Mouse (Mus musculus) hindbrain, embryonic 16.5 days (tissue): ENCODE measurements at regions not wholly inside any gene's neighbourhood (a gene's known extent, or its start where the extent isn't known, plus 50 kb on each side); places are given as distances from the start of the nearest gene placed in this dataset.

ENCODE experiments used
- ATAC-seq: fragments of 200-750 bp; cut with Nextera tagmentation; 2 replicates; pipeline ENCODE4 v1.8.0; 2017; ENCODE audit warnings: moderate TSS enrichment, moderate library complexity
- H3K27ac ChIP-seq: fragments of 300-500 bp; sonication (generic); 2 replicates; pipeline ENCODE4 v1.5.1; 2014; ENCODE audit warnings: low read depth, mild to moderate bottlenecking, control low read depth, low read length, moderate library complexity
- H3K27me3 ChIP-seq: fragments of 300-500 bp; sonication (generic); replicated peaks from 2 replicates; pipeline ENCODE4 v1.6.1; 2014; ENCODE audit warnings: low read length; ENCODE audit not compliant: control insufficient read depth, insufficient read depth
- H3K36me3 ChIP-seq: fragments of 300-500 bp; sonication (generic); 2 replicates; pipeline ENCODE4 v1.6.1; 2014; ENCODE audit warnings: mild to moderate bottlenecking, low read length, moderate library complexity, mixed read lengths; ENCODE audit not compliant: control insufficient read depth, insufficient read depth
- H3K4me1 ChIP-seq: fragments of 300-500 bp; sonication (generic); 2 replicates; pipeline ENCODE4 v1.6.1; 2014; ENCODE audit warnings: low read depth, low read length; ENCODE audit not compliant: control insufficient read depth, insufficient read depth
- H3K4me2 ChIP-seq: fragments of 300-500 bp; sonication (generic); 2 replicates; pipeline ENCODE4 v1.6.1; 2014; ENCODE audit warnings: mild to moderate bottlenecking, low read length, control low read depth, moderate library complexity
- H3K4me3 ChIP-seq: fragments of 300-500 bp; sonication (generic); 2 replicates; pipeline ENCODE4 v1.5.1; 2014; ENCODE audit warnings: mild to moderate bottlenecking, low read length, control low read depth, moderate library complexity
- H3K9ac ChIP-seq: fragments of 300-500 bp; sonication (generic); 2 replicates; pipeline ENCODE4 v1.6.1; 2014; ENCODE audit warnings: low read depth, mild to moderate bottlenecking, control low read depth, low read length, moderate library complexity
- H3K9me3 ChIP-seq: fragments of 300-500 bp; sonication (generic); 2 replicates; pipeline ENCODE4 v1.6.1; 2014; ENCODE audit warnings: mild to moderate bottlenecking, low read length, moderate library complexity; ENCODE audit not compliant: control insufficient read depth
- WGBS: fragments of 180-500 bp; shearing (Covaris S2); extraction: QIAGEN DNeasy Blood & Tissue Kit; methylation state at CpG from one replicate; pipeline ENCODE4 v1.1.7; 2014; 5-methylcytosine and 5-hydroxymethylcytosine counted together

GRCm38 (mm10) chr3:47182762-47183161, 734.7 kb upstream of the Pabpc4l start:
- Histone ChIP-seq H3K9me3 (no peaks in the 10 kb centered on the region), H3K27ac (no peak overlapping the region), H3K36me3 (no peaks in the 10 kb centered on the region), H3K27me3 (no peaks in the 10 kb centered on the region), H3K4me1 (no peaks in the 10 kb centered on the region), H3K9ac (no peak overlapping the region), H3K4me2 (no peak overlapping the region), H3K4me3 (no peak overlapping the region)
- 95% methylated on average over 2 of the region's 2 CpGs for WGBS
- no peak for ATAC-seq

DNA sequence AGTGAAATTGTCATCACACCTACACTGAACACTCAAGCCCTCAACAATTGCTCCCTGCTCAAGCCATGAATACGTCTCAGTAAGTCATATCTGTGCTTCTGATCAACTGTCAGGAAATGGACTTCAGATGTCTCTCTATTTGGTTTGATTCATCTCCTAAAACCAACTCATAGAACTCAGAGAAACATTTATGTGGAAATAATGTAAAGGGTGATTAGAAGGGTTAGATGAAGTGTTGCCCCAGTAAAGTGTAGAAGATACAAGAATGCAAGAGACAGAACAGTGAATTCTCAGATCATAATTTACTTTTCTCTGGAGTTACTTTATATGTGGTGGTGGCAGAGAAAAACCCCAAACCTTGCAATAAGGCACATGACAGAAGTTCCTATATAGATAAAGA, 732.4 kb upstream of the Pabpc4l start:
- ATAC-seq = no peak
- H3K27ac ChIP-seq = no peak overlapping the region
- WGBS = 81% methylated on average over 1 of the region's 1 CpGs
- no peaks in the 10 kb centered on the region for H3K27me3 ChIP-seq
- H3K36me3 ChIP-seq = no peaks in the 10 kb centered on the region
- no peaks in the 10 kb centered on the region for H3K9me3 ChIP-seq
- H3K4me1 ChIP-seq = no peaks in the 10 kb centered on the region
- H3K9ac ChIP-seq = no peak overlapping the region
- H3K4me2 ChIP-seq = no peak overlapping the region
- H3K4me3 ChIP-seq = no peak overlapping the region
